Mouse (Mus musculus) urinary bladder, postnatal 14 days (tissue): Measurements from ENCODE around the gene Plekhg5.

Experiments used
- DNase-seq: peaks from one replicate; pipeline ENCODE4 v3.0.0; 2021; ENCODE audit warnings: low spot score

Gene Plekhg5

DNA sequence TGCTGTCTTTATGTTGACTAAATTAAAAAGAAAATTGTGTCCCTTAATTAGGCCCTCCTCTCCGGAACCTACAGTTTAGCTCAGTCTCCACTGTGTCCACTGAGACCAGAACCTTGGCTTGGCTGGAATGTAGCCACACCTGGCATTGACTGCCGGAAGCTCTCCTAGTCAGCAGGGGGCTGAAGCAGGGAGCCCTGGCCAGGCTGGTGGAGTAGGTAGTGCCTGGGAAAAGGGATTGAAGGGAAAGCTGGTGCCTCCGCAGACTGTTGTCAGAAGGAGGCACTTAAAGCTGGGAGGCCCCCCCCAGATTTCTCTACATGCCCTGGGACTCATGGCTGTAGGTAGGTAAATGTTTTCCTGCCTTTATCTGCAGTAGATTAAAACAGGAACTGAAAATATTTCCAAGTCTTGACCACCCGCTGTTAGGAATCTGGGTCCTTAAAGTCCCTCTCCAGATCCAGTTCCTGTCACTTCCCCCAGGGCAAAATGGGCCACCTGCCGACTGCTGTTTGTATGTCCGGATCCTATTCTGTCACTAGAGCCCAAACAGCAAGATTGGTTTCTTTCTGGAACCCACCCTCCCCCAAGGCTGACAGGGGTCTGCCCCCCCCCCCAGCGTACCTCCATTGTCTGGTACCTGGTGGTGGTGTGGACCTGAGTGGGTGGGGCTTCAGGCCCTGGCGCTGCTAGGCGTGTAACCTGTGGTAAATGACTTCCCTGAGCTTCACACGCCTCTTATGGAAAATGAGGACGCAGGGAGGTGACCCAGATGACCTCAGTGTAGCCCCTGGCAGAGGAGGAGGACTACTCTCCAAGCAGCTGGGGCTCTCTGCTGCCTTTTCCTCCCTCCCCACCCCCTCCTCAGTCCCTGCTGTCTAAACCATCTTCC is 25.9 kb downstream of the Plekhg5 start:
- no peak for DNase-seq

DNA sequence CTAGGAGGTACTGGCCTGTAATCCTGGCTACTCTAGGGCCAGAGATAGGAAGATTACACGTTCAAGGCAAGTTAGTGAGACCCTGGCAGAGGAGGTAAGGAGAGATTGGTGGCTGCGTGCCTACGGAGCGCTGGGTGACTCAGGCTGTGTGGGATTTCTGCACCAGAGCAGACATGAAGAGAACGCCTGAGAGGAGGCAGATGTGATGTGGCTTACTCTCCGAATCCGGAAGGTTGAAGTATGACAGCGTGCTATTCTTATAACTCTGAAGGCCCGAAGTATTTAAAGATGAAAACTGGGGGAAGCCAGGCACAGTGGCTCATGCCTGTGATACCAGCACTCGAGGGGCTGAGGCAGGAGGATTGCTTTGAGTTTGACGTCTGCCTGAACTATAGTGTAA is 28.2 kb downstream of the Plekhg5 start:
- DNase-seq, result no peak

DNA sequence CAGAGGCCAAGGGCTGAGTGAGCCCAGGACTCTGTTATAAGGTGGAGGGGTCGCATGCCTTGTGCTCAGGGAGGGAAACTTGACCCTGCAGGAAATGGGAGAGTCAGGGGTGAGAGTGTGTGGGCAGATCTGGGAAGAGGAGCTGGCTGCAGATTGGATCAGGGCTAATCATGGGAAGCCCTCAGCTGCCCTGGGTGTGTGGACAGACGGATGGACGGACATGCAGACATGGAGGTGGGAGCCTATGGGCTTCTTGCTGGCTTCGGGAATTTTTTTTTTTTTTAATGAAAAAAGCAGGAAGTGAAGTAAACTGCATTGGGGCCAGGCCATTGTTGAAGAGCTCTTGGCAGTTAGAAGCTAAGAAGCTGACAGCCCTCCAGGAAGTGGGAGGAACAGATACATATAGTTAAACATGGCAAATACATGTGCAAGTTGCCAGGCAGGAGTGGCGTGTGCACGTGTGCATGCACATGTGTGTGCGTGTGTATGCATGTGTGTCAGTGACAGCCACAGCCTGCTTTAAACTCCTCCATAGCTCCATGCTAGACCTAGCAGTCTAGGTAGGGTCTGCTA is 28.9 kb downstream of the Plekhg5 start:
- no peak for DNase-seq

DNA sequence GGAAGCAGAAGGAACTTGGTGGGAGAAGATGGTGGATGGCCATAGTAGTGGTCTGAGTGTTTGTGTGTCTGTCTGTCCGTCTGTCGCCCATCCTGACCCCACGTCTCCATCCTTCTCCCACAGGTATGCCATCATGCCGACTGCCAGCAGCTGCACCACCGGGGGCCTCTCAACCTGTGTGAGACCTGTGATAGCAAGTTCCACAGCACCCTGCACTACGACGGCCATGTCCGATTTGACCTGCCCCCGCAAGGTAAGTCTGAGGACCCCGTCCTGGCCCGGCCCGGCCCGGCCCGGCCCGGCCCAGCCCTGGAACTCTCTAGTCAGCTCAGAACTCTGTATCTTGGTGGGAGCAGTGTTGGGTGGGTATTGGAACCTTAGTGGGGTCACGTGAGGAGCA is 29.6 kb downstream of the Plekhg5 start:
- no peak for DNase-seq

DNA sequence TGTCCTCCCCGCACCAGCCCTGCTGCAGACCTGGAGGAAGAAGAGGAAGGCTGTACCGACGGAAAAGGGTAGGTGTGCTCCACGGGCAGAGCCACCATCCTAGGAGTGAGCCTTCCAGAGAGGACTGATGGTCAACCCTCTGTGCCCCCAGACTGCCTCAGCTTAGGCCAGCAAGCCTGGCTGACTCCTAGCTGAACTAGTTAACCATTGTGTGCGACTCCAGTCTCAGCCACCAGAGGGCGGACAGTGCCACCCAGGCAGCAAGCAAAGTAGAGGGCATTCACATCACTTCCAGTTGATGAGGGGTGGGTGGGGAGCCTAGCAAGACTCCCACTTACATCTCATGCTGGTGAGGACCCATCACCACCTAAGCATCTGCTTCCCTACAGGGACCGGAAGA is 30.7 kb downstream of the Plekhg5 start:
- DNase-seq, result peak; percentile 79

DNA sequence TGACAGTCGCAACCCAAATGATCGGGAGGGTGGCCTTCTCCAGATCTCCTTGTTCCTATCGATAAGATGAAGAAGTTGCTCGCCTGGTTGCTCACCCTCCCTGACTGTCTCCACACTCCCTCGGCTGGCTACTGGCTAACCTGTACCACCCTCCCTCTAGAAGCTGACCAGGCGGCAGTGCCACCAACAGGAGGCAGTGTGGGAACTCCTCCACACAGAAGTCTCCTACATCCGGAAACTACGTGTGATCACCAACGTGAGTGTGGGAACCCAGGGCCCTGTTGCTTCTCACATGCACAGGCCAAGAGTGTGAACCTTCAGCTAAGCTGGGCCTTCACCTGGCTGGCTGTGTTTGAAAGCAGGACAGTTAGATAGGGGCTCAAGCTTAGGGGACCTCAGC is 34.4 kb downstream of the Plekhg5 start:
- DNase-seq, result no peak

DNA sequence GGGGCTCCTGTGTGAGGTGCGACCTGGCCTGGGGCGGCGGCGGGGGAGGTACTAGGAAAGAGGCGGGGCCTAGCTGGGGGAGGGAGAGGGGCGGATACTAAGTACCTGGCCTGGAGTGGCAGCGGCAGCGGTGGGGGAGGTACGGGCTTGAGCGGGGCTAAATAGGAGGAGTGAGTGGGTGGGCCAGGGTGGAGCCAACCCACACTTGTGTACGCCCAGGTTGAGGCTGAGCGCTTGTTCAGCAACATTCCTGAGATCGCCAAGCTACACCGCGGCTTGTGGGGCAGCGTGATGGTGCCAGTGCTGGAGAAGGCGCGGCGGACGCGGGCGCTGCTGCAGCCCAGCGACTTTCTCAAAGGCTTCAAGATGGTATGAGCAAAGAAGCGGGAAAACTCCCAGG is 35.2 kb downstream of the Plekhg5 start:
- peak; percentile 90 for DNase-seq

DNA sequence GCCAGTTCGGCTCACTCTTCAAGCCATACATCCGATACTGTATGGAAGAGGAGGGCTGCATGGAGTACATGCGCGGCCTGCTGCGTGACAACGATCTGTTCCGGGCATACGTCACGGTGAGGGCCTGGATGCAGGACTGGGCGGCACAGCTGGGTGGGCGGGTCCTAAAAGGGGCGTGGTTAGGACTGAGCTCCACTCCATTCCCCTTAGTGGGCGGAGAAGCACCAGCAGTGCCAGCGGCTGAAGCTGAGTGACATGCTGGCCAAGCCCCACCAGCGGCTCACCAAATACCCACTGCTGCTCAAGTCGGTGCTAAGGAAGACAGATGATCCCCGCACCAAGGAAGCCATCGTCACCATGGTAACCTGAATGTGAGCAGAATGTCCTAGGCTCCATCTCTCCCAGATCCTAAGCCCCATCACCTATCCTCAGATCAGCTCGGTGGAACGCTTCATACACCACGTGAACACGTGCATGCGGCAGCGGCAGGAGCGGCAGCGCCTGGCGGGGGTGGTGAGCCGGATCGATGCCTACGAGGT is 35.7 kb downstream of the Plekhg5 start:
- peak; percentile 90 for DNase-seq

DNA sequence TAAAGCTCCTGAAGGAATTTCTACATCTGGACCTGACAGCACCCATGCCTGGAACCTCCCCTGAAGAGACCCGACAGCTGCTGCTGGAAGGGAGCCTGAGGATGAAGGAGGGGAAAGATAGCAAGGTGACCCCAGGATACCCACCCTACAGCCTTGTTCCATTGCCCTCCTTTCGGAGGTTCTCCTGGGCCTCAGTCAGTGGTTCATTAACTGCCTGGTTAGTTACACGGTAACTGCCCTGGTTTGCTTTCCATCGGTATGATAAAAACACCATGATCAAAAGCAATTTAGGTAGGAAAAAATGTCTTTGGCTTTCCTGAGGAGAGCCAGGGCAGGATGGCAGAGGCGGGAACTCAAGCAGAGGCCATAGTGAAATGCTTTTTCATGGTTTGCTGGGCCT is 36.4 kb downstream of the Plekhg5 start:
- DNase-seq, result no peak

DNA sequence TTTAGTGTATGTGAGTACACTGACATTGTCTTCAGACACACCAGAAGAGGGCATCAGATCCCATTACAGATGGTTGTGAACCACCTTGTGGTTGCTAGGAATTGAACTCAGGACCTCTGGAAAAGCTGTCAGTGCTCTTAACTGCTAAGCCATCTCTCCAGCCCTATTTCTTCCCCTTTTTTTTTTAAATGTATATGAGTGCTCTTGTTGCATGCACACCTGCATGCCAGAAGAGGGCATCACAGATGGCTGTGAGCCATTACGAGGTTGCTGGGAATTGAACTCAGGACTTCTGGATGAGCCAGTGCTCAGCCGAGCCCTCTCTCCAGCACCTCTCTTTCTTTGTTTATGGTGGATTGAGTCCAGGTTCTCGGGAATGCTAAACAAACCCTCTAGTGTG is 37.2 kb downstream of the Plekhg5 start:
- no peak for DNase-seq

DNA sequence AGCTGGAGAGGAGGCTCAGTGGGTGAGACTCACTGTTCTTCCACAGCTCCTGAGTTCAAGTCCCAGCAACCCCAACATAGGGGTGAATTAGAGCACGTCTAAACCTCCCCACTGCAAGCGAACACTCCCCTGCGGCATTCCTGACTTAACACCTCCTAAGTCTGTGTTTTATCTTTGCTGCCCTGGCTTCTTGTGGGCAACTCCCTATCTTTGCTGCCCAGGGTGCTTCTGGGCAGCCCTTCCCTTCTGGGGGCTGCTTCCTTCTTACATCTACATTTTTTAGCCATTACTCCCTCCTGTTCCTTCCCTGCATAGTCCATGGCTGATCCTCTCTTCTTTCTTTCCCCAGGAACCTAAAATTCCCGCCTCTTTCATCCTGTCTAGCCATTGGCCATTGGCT is 38.4 kb downstream of the Plekhg5 start:
- no peak for DNase-seq

DNA sequence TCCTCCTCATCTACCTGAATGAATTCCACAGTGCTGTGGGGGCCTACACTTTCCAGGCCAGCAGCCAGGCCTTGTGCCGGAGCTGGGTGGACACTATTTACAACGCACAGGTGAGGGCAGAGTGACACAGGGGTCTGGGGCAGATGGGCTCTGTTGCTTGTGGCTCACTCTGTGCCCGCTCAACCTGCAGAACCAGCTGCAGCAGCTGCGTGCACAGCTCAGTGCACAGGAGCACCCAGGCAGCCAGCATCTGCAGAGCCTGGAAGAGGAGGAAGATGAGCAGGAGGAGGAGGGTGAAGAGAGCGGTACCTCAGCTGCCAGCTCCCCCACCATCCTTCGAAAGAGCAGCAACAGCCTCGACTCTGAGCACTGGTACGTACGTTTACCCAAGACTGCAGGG is 40.0 kb downstream of the Plekhg5 start:
- DNase-seq, result no peak

DNA sequence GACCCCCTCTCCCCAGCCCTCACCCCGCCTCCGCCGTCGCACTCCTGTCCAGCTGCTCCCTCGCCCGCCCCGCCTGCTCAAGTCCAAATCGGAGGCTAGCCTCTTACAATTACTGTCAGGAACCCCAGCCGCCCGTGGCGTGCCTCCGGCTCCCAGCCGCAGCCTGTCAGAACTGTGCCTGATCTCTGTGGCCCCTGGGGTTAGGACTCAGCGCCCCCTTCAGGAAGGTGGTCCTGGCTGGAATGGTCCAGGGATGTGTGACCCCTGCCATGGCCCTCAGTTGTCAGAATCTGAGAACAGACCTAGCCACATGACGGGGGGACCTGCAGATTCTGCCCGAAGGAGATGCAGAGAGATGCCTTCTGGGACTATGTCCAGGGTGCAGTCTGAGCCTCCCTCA is 41.8 kb downstream of the Plekhg5 start:
- DNase-seq, result no peak

DNA sequence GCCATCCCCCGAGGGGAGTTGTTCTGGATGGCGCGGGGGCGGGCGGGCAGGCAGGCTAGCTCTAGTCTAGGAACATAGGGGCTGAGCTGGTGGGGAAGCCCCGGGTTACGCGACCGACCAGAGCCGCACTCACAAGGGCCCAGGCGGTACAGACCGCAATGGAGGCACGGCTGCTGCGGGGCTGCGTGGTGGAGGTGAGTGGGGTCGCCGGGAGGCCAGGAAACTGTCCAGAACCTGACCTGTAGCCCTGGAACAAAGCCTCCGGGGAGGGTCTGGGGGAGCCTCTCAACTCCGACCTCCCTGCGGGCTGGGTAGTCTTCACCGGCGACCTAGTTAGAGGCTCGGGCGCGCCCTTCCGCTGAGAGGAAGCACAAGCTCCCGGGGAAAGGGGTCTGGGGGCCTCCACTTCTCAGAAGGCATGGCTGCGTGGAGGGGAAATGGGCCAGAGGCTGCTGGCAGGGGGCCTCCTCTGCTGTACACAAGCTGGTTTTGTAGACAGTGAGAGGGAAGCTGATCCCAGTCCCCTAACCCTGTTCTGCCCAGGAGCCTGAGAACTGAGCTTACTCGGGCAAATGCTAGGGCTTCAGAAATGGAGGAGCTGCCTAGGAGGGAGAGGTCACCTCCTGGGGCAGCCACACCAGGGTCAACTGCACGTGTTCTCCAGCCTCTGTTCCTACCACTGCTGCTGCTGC is 43.8 kb downstream of the Plekhg5 start, which contains the start of gene Tnfrsf25:
Tnfrsf25 (plus strand) TSS at position 14 of the 692 bp plus-strand sequence.
- DNase-seq, result no peak

DNA sequence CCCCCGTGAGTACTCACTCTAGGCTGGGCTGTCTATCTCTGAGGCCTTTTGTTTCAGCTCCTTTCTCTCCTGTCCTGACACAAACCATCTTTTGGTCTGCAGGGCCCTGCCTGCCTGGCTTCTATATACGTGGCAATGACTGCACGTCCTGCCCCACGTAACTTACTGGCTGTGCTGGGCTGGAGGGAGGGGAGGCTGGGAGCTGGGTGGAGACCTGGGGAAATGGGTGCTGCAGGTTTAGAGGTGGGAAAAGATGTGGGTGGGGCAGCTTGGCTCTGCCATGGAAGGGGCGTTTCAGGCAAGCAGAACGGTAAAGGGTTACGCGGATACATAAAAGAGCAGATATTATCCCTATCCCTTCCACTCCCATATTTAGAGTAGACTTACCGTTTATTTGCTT is 45.2 kb downstream of the Plekhg5 start:
- no peak for DNase-seq

DNA sequence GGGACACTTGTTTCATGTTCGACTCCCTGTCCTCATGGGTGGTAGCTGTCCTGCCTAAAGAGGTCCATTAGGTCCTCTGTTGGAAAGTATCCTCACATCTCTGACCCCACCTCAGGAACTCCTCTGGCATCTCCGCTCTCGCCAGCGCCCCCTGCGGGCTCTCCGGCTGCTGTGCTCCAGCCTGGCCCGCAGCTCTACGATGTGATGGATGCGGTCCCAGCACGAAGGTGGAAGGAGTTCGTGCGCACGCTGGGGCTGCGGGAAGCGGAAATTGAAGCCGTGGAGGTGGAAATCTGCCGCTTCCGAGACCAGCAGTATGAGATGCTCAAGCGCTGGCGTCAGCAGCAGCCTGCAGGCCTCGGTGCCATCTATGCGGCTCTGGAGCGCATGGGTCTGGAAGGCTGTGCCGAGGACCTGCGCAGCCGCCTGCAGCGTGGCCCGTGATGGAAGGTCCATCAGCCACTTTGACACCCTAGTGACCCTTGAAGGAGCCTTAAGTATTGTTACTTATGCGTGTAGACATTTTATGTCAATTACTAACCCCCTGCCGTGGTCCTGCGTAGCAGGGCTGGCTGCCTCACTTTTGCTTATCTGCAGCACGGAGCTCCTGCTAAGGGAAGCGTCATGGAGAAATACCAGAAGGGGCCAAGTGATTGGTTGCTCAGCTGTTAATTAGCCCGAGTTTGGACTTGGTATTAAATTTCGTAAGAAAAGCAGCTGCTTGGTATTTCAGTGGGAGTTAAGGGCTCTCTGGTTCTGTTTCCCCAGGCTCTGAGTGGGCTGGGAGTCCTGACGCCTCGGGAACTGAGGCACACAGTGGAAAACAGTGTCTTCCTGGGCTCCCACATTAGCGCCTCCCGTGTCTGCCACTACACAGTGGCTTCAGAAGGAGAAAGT is 47.3 kb downstream of the Plekhg5 start:
- no peak for DNase-seq

DNA sequence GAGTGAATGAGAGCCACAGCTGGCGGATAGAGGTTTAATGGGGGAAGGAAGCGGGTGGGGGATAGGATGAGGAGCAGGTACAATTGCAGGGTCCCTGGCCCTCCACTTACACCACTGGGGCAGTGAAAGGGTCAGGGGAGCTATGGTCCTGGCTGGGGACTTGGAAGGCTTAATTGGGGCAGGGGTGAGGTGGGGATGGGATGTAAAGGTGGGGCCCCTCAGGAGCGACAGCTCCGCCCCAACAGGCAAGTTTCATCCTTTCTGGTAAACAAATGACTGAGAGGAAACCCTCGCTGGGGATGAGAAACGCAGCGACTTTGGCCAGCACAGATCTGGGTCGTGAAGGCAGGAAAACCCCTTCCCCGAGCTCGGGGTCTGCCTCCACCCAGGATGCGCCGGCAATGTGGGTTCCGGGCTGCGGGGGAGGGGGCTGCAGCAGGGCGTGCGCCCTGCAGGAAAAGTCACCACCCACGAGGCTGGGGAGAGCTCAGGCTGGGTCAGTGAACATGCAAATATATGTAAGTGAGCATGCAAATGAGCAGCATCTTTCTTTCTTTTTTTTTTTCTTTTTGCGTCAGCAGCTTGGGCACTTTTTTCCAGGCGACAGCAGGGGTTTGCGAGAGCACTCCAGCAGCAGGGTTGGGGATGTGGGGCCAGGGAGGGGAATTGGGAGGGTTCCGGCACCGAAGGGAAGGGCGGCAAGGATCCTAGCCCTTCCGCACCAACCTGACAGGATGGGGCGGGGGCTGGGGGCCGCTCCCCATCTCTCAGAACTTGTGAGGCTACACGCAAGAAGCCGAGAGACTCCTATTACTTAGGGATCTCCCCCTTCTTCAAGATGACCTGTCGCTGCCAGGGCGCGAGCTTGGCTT is 48.2 kb downstream of the Plekhg5 start:
- no peak for DNase-seq

DNA sequence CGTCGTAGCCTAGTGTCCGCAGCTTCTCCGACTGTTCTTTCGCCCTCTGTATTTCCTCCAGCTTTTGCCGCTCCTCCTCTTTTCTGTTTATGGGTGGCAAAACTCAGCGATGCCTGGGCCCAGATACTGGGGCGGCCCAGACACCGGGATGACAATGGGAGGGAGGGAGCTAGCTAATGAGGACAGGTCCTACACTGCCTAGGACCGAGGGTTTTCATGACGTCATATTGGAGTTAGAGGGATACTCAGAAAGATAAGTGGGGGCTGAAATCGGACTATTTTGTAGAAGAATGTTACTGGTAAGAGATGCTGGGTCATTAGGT is 48.8 kb downstream of the Plekhg5 start:
- no peak for DNase-seq

DNA sequence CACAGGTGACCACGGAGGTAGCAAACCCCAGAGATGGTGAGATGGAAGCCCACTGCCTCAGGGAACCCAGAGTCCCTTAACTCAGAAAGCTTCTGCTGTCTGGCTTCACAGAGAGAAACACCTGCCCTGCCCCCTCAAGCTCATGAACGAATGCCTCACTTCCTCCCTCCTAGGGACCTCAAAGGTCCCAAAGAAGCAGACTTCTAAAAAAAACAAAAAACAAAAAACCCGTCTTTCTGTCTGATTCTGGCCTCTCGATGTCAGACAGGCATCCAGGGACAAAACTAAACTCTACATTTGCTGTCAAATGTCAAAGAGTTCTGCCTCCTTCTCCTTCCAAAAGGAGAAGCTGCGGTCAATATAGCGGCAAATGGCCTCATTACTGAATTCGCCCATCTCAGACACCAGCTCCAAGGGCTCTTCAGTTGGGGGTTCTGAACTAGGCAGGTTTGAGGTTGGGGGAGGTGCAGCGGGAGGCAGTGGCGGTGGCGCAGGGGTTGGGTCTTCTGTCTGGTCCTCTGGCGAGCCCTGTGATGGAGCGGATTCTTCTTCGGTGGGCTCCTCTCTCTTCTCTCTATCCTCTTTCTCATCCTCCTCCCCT is 52.2 kb downstream of the Plekhg5 start:
- no peak for DNase-seq

DNA sequence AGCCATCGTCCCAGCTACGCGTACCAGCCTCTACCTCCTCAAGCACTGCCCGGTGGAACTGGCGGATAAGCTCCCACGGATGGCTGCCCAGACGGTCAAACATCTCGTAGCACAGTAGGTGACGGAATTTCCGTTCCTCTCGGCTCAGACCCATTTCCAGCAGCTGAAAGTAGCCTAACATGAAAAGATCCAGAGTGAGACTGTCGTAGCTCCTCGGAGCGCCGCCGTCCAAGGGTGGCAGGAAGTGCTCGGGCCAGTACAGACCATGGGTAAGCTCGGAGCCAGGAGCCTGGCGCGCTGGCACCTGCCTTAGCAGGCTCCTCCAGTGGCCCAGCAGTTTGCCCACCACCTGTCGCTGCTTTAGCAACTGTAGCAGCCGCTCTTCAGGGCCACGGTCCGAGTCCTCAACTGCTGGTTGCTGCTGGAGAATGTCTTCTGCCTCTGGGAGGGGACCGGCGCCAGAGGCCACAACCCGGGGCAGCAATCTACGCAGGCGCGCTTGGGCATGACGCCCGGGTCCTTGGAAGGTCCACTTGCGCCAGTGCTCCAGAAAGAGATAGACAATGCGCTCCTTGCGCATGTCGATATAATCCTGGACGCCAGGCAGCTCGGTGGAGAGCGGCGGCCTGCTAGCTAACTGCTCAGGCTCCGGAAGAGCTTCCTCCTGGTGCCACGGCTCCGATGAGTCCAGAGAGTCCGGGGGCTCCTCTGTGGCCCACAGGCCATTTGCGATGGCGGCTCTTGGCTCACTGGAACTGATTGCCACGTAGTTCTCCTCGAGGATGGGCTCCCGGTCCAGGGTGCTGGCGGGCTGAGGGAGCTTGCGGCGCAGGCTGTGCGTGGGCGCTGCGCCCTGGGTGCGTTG is 53.1 kb downstream of the Plekhg5 start:
- DNase-seq, result no peak
